Mouse (Mus musculus): Measurements from ENCODE around the gene Gabrr2. TPM values are rescaled to one million over a fixed set of nuclear protein-coding genes. Genes with fewer than 3 reads are reported as not detected.
"Not testable (repeated sequence)": the region's sequence is repeated elsewhere in the genome, so short reads cannot be mapped to it uniquely, and the experiment has no call there.

Gene Gabrr2
- polyA plus RNA-seq, 1 experiment from 2014 or later: 0.24 TPM

DNA sequence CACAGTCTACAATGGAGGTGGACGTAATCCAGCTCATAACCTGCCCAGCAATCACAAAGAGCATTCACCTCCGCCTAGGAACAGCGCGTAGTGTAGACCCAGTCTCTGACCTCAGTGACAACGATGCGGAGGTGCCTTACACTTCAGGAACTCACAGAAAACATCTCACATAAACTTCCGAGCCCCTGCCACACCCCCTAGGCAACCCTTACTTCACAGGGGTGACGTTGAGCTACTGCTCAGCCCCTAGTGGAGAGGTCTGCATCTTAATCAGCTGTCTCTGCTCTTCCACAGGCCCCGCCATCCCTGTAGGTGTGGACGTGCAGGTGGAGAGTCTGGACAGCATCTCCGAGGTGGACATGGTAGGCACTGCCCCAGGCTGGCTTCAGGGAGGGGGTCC lies 14.4 kb downstream of the Gabrr2 start:
- Histone ChIP-seq H3K36me3 (ENCODE audit: control insufficient read depth, insufficient read depth, low read length) (no peaks in the 10 kb centered on the region), H3K27me3 (replicated peaks; ENCODE audit: control insufficient read depth, insufficient read depth, low read length) (no peaks in the 10 kb centered on the region), H3K27ac (ENCODE audit: low read length) (no peak overlapping the region), H3K9ac (ENCODE audit: low read depth, low read length) (no peak overlapping the region), H3K4me3 (ENCODE audit: low read length) (no peak overlapping the region), H3K4me1 (ENCODE audit: control insufficient read depth, insufficient read depth, low read length) (no peaks in the 10 kb centered on the region), H3K4me2 (ENCODE audit: low read depth, low read length) (no peak overlapping the region), H3K9me3 (ENCODE audit: control insufficient read depth, low read length) (no peaks in the 10 kb centered on the region)
- ATAC-seq: no peak
- 72% methylated on average over 11 of the region's 11 CpGs for WGBS

GRCm38 (mm10) chr4:33077724-33078123 lies 14.9 kb downstream of the Gabrr2 start:
- Histone ChIP-seq H3K4me1 (ENCODE audit: control insufficient read depth, insufficient read depth, low read length) (no peaks in the 10 kb centered on the region), H3K36me3 (ENCODE audit: control insufficient read depth, insufficient read depth, low read length) (no peaks in the 10 kb centered on the region), H3K4me2 (ENCODE audit: low read depth, low read length) (no peak overlapping the region), H3K27me3 (replicated peaks; ENCODE audit: control insufficient read depth, insufficient read depth, low read length) (no peaks in the 10 kb centered on the region), H3K27ac (ENCODE audit: low read length) (no peak overlapping the region), H3K9me3 (ENCODE audit: control insufficient read depth, low read length) (no peaks in the 10 kb centered on the region), H3K4me3 (ENCODE audit: low read length) (no peak overlapping the region), H3K9ac (ENCODE audit: low read depth, low read length) (no peak overlapping the region)
- 40% methylated on average over 8 of the region's 8 CpGs for WGBS
- no peak for ATAC-seq

DNA sequence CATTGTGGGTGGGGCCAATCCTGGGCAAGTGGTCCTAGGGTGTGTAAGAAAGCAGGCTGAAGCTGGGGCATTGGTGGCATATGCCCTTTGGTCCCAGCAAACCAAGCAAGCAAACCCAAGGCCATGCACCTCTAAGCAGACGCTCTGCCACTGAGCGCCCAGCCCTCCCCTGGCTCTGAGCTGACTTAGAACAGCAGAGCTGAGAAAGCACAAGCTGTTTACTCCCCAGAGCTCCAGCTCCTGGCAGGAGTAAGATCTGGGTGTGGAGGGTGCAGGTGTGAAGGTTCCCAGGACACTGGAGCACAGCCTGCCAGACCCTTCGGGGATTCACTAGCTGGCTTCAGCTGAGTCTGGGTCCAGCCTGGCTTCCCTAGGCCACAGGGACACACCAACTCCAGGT lies 15.7 kb downstream of the Gabrr2 start:
- no peak overlapping the region for H3K4me3 ChIP-seq (ENCODE audit: low read length)
- no peaks in the 10 kb centered on the region for H3K36me3 ChIP-seq (ENCODE audit: control insufficient read depth, insufficient read depth, low read length)
- no peaks in the 10 kb centered on the region for H3K4me1 ChIP-seq (ENCODE audit: control insufficient read depth, insufficient read depth, low read length)
- H3K27me3 ChIP-seq (replicated peaks; ENCODE audit: control insufficient read depth, insufficient read depth, low read length): no peaks in the 10 kb centered on the region
- H3K9ac ChIP-seq (ENCODE audit: low read depth, low read length): no peak overlapping the region
- H3K27ac ChIP-seq (ENCODE audit: low read length): no peak overlapping the region
- peak; percentile 87 for ATAC-seq
- no peak overlapping the region for H3K4me2 ChIP-seq (ENCODE audit: low read depth, low read length)
- 86% methylated on average over 3 of the region's 3 CpGs for WGBS
- H3K9me3 ChIP-seq (ENCODE audit: control insufficient read depth, low read length): no peaks in the 10 kb centered on the region

GRCm38 (mm10) chr4:33099118-33099694 lies 36.4 kb downstream of the Gabrr2 start:
- Histone ChIP-seq H3K27me3 (replicated peaks; ENCODE audit: control insufficient read depth, insufficient read depth, low read length) (no peaks in the 10 kb centered on the region), H3K4me1 (ENCODE audit: control insufficient read depth, insufficient read depth, low read length) (no peaks in the 10 kb centered on the region), H3K9me3 (ENCODE audit: control insufficient read depth, low read length) (no peaks in the 10 kb centered on the region), H3K4me2 (ENCODE audit: low read depth, low read length) (no peak overlapping the region), H3K27ac (ENCODE audit: low read length) (no peak overlapping the region), H3K9ac (ENCODE audit: low read depth, low read length) (no peak overlapping the region), H3K4me3 (ENCODE audit: low read length) (no peak overlapping the region), H3K36me3 (ENCODE audit: control insufficient read depth, insufficient read depth, low read length) (no peaks in the 10 kb centered on the region)
- no peak for ATAC-seq
- WGBS: 82% methylated on average over 6 of the region's 6 CpGs

DNA sequence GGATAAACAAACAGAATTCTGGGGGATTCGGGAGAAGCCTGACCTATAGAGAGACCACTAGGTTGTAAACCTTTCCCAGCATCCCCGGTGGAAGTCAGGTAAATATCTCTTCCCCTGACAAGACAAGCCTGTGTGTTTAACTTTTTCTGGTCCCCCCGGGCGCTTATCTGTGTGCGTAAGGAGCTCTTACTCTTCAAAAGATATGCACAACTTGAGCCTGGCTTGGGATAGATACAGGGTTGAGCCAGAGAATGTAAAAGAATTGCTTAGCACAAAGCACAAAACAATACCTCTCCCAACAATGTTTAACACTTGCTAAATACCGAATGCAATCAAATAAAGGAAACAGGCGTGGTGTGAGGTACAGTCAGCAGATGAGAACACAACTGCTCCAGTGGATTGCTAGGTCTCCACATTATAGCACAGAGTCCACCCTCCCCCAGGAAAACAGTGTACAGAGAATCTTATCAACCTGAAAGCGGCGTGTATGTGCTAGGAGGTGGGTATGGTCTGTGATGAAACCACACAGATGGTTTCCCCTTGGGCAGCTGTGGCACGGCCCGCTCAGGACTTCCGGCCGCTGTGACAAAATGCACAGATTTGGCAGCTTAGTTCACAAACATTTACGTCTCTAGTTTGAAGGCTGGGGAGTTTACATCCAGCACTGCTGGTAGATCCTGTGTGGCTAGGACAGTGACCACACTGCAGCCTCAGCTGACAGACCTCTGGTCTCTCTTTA lies 47.1 kb downstream of the Gabrr2 start:
- no peak overlapping the region for H3K27ac ChIP-seq (ENCODE audit: low read length)

DNA sequence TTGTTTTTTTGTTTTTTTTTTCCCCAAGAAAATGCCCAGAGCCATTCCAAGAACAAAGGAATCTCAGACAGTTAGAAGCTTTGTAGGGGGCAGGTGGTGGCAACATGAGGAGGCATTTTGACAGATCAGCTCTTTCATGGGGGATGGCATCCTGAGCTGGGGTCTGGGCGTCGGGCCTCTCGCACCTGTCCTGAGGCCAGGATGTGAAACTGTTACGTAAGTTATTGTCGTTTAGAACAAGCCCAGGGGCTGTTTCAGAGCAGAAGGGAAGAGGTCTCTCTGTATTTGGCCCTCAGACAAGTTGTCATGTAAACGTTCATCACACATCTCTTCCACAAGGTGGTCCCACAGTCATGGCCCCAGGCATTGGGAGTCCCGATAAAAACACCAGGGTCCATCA lies 48.0 kb downstream of the Gabrr2 start:
- no peak overlapping the region for H3K9ac ChIP-seq (ENCODE audit: low read depth, low read length)
- no peak for ATAC-seq
- no peak overlapping the region for H3K27ac ChIP-seq (ENCODE audit: low read length)
- peaks cover 2% of the 10 kb centered on the region; the same call in 1 of the 2 replicates for H3K4me1 ChIP-seq (ENCODE audit: control insufficient read depth, insufficient read depth, low read length)
- H3K9me3 ChIP-seq (ENCODE audit: control insufficient read depth, low read length): no peaks in the 10 kb centered on the region
- whole genome bisulfite sequencing: 85% methylated on average over 7 of the region's 7 CpGs
- no peak overlapping the region for H3K4me3 ChIP-seq (ENCODE audit: low read length)
- no peak overlapping the region for H3K4me2 ChIP-seq (ENCODE audit: low read depth, low read length)
- no peaks in the 10 kb centered on the region for H3K36me3 ChIP-seq (ENCODE audit: control insufficient read depth, insufficient read depth, low read length)
- H3K27me3 ChIP-seq (replicated peaks; ENCODE audit: control insufficient read depth, insufficient read depth, low read length): no peaks in the 10 kb centered on the region

More for the DNA sequence above, 47.1 kb downstream of the Gabrr2 start:
- no peak overlapping the region for H3K4me2 ChIP-seq (ENCODE audit: low read depth, low read length)
- WGBS: 44% methylated on average over 14 of the region's 14 CpGs
- no peak overlapping the region for H3K9ac ChIP-seq (ENCODE audit: low read depth, low read length)
- no peaks in the 10 kb centered on the region for H3K36me3 ChIP-seq (ENCODE audit: control insufficient read depth, insufficient read depth, low read length)
- no peak for ATAC-seq
- peaks cover 2% of the 10 kb centered on the region; the same call in 1 of the 2 replicates for H3K4me1 ChIP-seq (ENCODE audit: control insufficient read depth, insufficient read depth, low read length)
- no peaks in the 10 kb centered on the region for H3K27me3 ChIP-seq (replicated peaks; ENCODE audit: control insufficient read depth, insufficient read depth, low read length)
- H3K4me3 ChIP-seq (ENCODE audit: low read length): no peak overlapping the region
- H3K9me3 ChIP-seq (ENCODE audit: control insufficient read depth, low read length): no peaks in the 10 kb centered on the region

GRCm38 (mm10) chr4:33111358-33111757 lies 48.6 kb downstream of the Gabrr2 start:
- Histone ChIP-seq H3K9me3 (ENCODE audit: control insufficient read depth, low read length) (no peaks in the 10 kb centered on the region), H3K27me3 (replicated peaks; ENCODE audit: control insufficient read depth, insufficient read depth, low read length) (no peaks in the 10 kb centered on the region), H3K36me3 (ENCODE audit: control insufficient read depth, insufficient read depth, low read length) (no peaks in the 10 kb centered on the region), H3K9ac (ENCODE audit: low read depth, low read length) (no peak overlapping the region), H3K27ac (ENCODE audit: low read length) (no peak overlapping the region), H3K4me1 (ENCODE audit: control insufficient read depth, insufficient read depth, low read length) (peaks cover 2% of the 10 kb centered on the region; the same call in 1 of the 2 replicates), H3K4me3 (ENCODE audit: low read length) (no peak overlapping the region), H3K4me2 (ENCODE audit: low read depth, low read length) (no peak overlapping the region)
- WGBS: 83% methylated on average over 9 of the region's 9 CpGs
- no peak for ATAC-seq

- H3K4me1 ChIP-seq (ENCODE audit: control insufficient read depth, insufficient read depth, low read length): not testable (repeated sequence)
Observed at GRCm38 (mm10) chr4:33112866-33113265, 50.1 kb downstream of the Gabrr2 start.

GRCm38 (mm10) chr4:33119118-33119517 lies 56.3 kb downstream of the Gabrr2 start:
- not testable (repeated sequence) for H3K4me2 ChIP-seq (ENCODE audit: low read depth, low read length); H3K4me1 ChIP-seq (ENCODE audit: control insufficient read depth, insufficient read depth, low read length); H3K27ac ChIP-seq (ENCODE audit: low read length); H3K9me3 ChIP-seq (ENCODE audit: control insufficient read depth, low read length); H3K4me3 ChIP-seq (ENCODE audit: low read length); ATAC-seq; H3K36me3 ChIP-seq (ENCODE audit: control insufficient read depth, insufficient read depth, low read length); H3K27me3 ChIP-seq (replicated peaks; ENCODE audit: control insufficient read depth, insufficient read depth, low read length); H3K9ac ChIP-seq (ENCODE audit: low read depth, low read length)
- 5% methylated on average over 3 of the region's 3 CpGs for WGBS

More at GRCm38 (mm10) chr4:33112866-33113265, 50.1 kb downstream of the Gabrr2 start:
- H3K27me3 ChIP-seq (replicated peaks; ENCODE audit: control insufficient read depth, insufficient read depth, low read length); H3K27ac ChIP-seq (ENCODE audit: low read length); H3K9ac ChIP-seq (ENCODE audit: low read depth, low read length); H3K9me3 ChIP-seq (ENCODE audit: control insufficient read depth, low read length); H3K4me3 ChIP-seq (ENCODE audit: low read length); ATAC-seq; H3K4me2 ChIP-seq (ENCODE audit: low read depth, low read length); H3K36me3 ChIP-seq (ENCODE audit: control insufficient read depth, insufficient read depth, low read length): not testable (repeated sequence)
- 92% methylated on average over 10 of the region's 14 CpGs for WGBS

Measured in intestine, embryonic 16.5 days (tissue).